Mouse (Mus musculus): Measurements from ENCODE around the gene Chd4.

Chd4 gene

DNA sequence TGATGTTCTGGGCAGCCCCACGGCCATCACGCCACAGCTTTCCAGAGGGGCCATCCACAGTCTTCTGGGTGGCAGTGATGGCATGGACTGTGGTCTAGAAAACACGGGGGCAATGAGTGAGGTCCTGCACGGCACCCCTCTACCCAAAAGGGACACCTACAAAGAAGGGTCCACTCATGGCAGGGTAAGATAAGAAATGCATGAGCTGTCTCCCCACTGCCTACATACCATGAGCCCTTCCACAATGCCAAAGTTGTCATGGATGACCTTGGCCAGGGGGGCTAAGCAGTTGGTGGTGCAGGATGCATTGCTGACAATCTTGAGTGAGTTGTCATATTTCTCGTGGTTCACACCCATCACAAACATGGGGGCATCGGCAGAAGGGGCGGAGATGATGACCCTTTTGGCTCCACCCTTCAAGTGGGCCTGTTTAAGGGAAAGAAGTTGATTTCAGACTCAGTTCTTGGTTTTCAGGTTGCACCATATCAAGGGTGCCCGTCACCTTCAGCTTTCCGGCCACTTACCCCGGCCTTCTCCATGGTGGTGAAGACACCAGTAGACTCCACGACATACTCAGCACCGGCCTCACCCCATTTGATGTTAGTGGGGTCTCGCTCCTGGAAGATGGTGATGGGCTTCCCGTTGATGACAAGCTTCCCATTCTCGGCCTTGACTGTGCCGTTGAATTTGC, 67.0 kb downstream of the Chd4 start:
- DNase-seq: peak; percentile 93

DNA sequence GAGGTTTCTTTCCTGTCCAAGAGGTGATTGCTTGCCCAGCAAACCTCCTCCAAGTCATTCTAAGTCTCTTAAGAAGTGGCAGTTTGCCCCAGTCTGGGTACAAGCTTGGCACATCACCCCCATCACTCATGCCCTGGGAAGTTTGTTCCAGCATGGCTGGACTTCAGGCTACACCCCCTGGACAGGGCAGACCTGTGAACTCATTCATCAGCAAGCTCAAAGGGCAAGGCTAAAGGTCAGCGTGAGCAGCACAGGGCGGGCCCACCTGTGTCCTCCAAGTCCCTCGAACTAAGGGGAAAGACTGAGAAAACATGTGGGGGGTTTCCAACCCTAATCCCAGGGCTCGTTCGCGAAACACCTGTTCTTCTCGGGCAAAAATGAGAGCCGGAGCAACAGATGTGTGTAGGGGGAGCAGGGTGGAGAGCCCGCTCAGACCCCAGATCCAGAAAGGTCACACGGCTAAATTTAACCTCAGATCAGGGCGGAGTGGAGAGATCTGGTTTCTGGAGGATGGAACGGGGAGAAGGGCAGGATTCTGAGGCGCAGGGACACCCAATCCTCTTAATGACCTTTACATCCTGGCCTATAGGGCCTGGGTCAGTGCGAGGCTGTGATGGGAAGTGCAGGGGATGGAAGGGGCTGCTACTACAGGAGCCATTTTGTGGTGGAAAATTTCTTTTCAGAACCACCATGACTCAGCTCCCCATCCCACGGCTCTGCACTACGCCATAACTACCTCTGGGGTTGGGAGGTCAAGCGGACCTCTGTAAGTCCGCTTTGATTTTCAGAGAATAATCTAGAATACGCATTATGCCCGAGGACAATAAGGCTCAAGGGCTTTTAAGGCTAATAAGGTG, 68.2 kb downstream of the Chd4 start:
- DNase-seq: peak; percentile 96

DNA sequence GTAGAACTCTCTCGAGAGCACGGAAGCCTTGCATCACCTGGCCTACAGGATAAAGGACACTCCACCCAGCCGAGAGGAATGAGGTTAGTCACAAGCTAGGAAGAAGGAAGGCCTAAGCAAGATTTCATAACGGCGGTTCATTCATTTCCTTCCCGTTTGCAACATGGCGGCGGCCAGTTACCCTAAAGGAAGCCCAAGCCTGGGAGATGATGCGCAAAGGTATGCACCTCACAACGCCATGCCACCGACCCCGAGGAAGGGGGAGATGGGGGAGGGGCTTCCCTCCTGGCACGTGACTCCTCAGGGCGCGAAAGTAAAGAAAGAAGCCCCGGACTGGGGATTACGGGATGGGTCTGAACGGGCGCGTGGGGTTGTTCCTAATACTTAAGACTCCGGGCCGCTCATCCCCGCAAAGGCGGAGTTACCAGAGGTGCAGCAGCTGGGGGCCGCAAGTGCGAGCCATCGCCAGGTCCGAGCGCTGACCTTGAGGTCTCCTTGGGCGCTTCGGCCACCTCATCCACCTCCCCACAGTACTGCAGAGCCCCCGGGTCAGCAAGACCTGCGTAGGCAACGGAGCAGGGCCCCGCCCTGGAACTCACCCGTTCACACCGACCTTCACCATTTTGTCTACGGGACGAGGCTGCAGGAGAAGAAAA, 69.0 kb downstream of the Chd4 start:
- peak; percentile 98 for DNase-seq

DNA sequence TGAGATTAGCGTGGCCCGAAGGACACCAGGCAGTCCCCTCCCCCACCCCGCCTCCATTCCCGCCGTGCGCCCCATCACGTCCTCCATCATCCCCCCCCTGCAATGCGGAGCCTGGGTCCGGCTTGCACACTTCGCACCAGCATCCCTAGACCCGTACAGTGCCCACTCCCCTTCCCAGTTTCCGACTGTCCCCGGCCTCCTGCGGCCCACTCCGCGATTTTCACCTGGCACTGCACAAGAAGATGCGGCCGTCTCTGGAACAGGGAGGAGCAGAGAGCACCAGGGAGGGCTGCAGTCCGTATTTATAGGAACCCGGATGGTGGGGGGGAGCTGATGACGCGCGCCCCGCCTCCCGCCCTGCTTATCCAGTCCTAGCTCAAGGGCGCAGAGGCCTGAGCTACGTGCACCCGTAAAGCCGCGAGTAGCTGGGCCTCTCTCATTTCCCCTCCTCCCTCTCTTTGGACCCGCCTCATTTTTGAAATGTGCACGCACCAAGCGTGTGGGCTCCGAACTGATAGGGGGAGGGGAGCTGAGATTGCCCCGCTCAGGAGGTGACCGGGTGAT, 69.6 kb downstream of the Chd4 start:
- DNase-seq: peak; percentile 100

DNA sequence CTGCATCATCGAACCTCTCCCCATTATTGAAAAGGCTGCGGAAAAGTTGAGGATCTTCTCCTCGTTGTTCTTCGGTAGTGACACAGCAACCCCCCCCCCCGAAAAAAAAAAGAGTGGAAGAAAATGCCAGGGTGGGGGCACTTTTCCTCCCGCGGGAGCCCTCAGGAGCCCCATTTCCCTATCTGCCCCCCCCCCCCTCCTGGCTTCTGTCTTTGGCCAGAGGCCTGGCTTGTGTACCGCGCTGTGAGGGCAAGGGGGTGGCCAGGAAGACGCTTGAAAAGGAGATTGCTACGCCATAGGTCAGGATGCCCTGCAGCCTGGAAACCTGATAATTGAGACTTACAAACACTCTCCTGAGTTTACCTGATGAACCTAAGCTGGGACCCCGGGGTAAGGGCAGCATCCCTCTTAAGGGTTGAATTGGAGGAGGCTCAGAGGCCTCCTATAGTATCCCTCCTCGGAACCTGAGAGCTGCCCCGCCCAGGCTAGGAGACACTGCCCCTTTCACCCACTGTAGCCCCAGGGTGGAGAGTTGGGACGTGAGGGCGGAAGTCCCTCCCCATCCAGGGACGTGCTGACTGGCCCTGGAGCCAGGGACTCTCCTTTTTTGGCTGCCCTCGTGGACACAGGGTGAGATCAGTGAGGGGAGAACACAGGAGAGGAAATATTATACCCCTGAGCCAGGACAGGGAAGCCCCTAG, 70.4 kb downstream of the Chd4 start, which contains the start of gene Gapdh:
Gene Gapdh, minus strand, starts transcription at position 417 of the 701 bp plus-strand sequence.
- DNase-seq: peak; percentile 100

DNA sequence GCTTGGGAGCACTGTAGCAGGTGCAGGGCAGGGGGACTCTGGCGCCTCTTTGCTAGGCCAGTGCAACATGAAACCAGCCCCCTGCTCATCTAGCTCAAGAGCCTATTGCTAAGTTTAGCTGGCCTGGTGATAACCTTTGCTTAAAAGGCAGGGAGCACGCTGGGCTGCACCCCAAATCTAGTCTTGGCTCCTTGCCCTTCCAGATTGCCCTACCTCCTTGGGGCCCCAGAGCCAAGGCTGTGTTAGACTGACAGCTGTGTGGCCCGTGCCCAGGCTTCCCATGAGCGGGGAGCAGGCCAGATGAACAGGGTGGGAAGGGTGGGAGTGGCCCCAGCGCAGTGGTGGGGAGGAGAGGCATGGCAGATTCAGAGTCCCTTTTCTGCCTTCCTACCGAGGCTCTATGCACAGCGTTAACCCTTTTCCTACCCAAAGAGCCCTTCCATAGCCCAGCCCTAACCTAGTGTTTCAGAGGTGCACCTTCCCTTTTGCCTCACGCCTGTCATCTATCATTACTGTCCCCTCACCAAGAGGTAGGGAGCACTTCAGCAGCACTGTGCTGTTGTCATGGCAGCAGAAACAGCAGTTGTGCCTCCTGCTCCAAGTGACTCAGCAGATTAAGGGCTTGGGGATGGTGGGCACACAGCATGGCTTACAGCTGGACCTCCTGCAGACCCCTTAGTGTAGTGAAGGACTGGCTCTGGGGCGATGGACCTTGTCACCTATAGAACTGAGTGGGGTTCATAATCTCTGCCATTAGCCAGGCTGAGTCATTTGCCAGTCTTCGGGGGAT, 71.3 kb downstream of the Chd4 start:
- peak; percentile 99 for DNase-seq

DNA sequence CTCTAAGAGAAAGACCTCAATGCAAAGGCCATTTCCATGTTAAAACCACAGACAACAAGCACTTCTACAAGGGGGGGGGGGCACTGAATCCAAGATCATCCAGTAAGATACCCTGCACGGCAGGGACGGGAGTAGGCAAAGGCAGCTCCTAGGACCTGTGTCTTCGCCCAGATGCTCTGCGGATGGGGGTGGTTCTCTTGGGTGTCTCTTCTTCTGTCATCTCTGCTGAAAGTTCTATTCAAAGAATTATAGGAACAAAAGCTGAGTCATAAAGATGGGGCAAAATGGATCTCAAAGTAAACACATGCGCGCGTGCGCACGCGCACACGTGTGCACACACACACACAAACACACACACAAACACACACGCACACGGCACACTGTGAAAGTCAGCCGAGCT, 72.3 kb downstream of the Chd4 start:
- DNase-seq: no peak

DNA sequence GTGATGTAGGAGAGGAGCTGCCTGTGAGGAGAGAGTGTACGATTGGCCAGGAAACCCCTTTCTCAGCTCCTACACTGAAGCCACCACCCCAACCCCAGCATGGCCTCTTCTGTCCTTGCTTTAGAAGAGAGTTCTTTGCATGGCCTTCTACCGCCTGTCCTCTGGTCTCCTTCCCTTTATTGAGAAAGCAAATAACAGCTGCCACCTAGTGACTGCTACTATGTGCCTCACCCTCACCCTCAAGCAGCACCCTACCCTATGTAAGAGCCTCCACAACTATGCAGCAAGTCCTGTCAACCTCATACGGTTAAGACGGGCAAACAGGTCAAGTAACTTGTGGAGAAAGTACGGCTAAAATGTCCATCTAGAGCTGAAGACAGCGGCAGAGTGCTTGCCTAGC, 74.4 kb downstream of the Chd4 start:
- DNase-seq: no peak

DNA sequence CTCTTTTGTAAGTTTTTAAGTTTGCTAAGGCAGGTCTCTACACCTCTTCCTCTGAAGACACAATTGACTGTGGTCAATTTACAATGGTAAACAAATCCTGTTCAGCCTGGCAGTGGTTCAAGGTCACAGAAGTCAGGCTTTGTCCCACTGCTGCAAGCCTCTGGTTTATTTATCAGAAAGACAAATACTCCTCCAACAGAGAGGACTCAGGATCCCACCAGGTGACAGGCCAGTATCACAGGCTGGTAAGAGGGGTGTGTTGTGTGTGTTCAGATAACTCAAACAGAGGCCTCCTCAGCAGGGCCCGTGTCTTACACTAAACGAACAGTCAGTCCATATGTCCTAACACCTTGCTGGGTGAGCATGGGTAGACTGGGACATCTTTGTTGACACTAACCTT, 76.7 kb downstream of the Chd4 start:
- DNase-seq: no peak

DNA sequence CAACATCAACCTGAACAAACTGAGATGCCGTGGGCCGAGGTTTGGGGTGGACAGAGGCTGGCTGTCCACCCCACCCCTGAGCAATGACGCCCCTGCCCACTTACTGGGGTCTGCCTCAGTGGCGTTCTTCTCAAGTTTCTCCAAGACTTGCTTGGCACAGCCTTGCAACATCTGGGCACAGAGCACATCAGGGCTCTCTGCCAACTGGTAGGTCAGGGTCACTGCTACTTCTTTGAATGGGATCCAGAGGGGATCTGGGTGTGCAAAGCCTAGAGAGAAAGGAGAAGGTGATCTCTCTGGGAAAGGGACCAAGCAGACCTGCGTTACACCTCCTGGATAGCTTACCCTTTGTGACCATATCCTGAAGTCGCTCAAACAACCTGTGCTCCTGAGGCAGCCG, 77.5 kb downstream of the Chd4 start:
- no peak for DNase-seq

DNA sequence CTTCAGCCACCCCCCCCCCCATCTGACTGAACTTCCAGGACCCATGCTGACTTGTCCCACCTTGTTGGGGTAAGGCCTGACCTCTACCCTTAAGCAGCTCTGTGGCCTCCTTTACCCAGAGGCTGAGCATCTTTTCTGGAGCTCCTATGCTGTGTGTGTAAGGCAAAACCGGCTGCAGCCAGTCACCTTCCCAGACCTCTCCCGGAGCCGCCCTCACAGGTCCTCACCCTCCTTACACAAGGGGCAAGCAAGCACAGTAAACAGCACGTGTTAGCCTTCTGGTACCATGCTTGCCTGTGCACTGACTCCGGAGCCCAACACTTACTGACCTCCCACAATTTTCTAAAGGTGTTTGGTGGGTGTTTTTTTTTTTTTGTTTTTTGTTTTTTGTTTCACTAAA, 79.7 kb downstream of the Chd4 start:
- DNase-seq: no peak

DNA sequence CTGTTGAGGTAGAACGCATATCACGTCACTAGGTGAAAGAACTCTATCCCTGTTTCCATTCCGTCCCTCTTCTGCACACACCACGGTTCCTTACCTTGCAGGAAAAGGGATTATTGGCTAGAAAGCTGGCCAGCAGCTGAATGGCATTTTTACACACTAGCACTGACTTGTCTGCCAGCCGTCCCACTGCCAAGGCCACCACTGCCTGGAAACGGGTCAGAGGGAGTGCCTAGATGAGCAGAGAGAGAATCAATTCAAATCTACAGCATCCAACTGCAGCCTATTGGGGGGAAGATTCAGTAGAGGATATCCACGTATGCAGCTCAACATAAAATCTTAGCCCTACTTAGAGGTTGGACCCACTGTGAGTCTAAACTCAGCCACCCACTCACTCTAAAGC, 83.8 kb downstream of the Chd4 start:
- DNase-seq: no peak

Data from heart, adult 11 months (tissue).